11 mouse cellular contexts compared by ENCODE assay signal in genomic region chr14:60739155-60739554, GRCm38 (mm10). TPM values are rescaled to one million over a fixed set of nuclear protein-coding genes. Genes with fewer than 3 reads are reported as not detected.
DNase-seq lines count a peak whose midpoint lies in the region; ATAC-seq and TF ChIP-seq lines count a peak whose summit lies in the region.
"Had no signal": no experiment of that assay in that cellular context is flagged by ENCODE, and none has a peak within 500 bp of the region (broad histone marks: within the 10 kb centered on the region; RNA-seq: fewer than 3 reads in every experiment).

No protein-coding gene starts in this region.

- no peak for TF ChIP-seq CTCF in midbrain, postnatal 0 days (IDR thresholded peaks at IDR 0.05)

- H3K4me2 ChIP-seq in heart, embryonic 16.5 days (ENCODE audit: low read depth, low read length), result 0 out of 2 replicates have a peak overlapping the region, but pooled peaks have one; percentile 6
- no peak overlapping the region for H3K4me2 ChIP-seq in midbrain, postnatal 0 days (ENCODE audit: low read depth, low read length, poor library complexity, severe bottlenecking)
- H3K4me2 ChIP-seq in midbrain, embryonic 11.5 days, result no peak overlapping the region
- H3K4me2 ChIP-seq in embryonic facial prominence, embryonic 14.5 days (ENCODE audit: low read depth, low read length), result no peak overlapping the region
- H3K4me2 ChIP-seq in limb, embryonic 11.5 days (ENCODE audit: low read depth, severe bottlenecking), result no peak overlapping the region
- H3K4me2 ChIP-seq: kidney, embryonic 15.5 days had no signal

- peak overlapping the region; percentile 96 for H3K27ac ChIP-seq in heart, embryonic 16.5 days (ENCODE audit: low read length)
- H3K27ac ChIP-seq in midbrain, postnatal 0 days (ENCODE audit: low read depth, low read length), result no peak overlapping the region
- no peak overlapping the region for H3K27ac ChIP-seq in midbrain, embryonic 11.5 days (ENCODE audit: low read depth, low read length)
- H3K27ac ChIP-seq in embryonic facial prominence, embryonic 14.5 days (replicated peaks; ENCODE audit: low read depth, low read length), result peak overlapping the region; percentile 85; the same call in 1 of the 2 replicates
- 0 out of 2 replicates have a peak overlapping the region, but pooled peaks have one; percentile 38 for H3K27ac ChIP-seq in limb, embryonic 11.5 days (replicated peaks; ENCODE audit: low read depth, low read length)

- H3K27me3 ChIP-seq in heart, embryonic 16.5 days (ENCODE audit: control insufficient read depth, insufficient read depth, low read length), result no peaks in the 10 kb centered on the region
- no peaks in the 10 kb centered on the region for H3K27me3 ChIP-seq in midbrain, postnatal 0 days (ENCODE audit: insufficient read depth, low read length)
- H3K27me3 ChIP-seq in midbrain, embryonic 11.5 days (ENCODE audit: control insufficient read depth, insufficient read depth, low read length), result no peaks in the 10 kb centered on the region
- H3K27me3 ChIP-seq in embryonic facial prominence, embryonic 14.5 days (replicated peaks; ENCODE audit: control insufficient read depth, insufficient read depth, low read length), result no peaks in the 10 kb centered on the region
- no peaks in the 10 kb centered on the region for H3K27me3 ChIP-seq in limb, embryonic 11.5 days (ENCODE audit: control insufficient read depth, insufficient read depth, low read length)
- H3K27me3 ChIP-seq: kidney, embryonic 15.5 days had no signal

- H3K4me3 ChIP-seq in heart, embryonic 16.5 days (ENCODE audit: low read length), result no peak overlapping the region
- H3K4me3 ChIP-seq in midbrain, postnatal 0 days (ENCODE audit: low read depth, low read length), result no peak overlapping the region
- H3K4me3 ChIP-seq in midbrain, embryonic 11.5 days (ENCODE audit: low read depth, low read length), result no peak overlapping the region
- H3K4me3 ChIP-seq in embryonic facial prominence, embryonic 14.5 days (ENCODE audit: low read depth, low read length), result no peak overlapping the region
- H3K4me3 ChIP-seq in limb, embryonic 11.5 days (ENCODE audit: low read depth, low read length), result no peak overlapping the region
- H3K4me3 ChIP-seq: kidney, embryonic 15.5 days had no signal

- no peak for DNase-seq in heart, adult 9 months (ENCODE audit: low spot score in 2 of 2)
- DNase-seq in midbrain, postnatal 0 days (ENCODE audit: low spot score), result peak; percentile 47
- DNase-seq in midbrain, embryonic 11.5 days (ENCODE audit: low spot score, missing footprints), result no peak
- peak; percentile 45 for DNase-seq in embryonic facial prominence, embryonic 14.5 days (ENCODE audit: low spot score)
- DNase-seq in limb, embryonic 11.5 days (ENCODE audit: low spot score), result no peak
- no peak for DNase-seq in layer of hippocampus, adult 18-20 months (ENCODE audit: low spot score in 2 of 2)
- DNase-seq in B cell, adult 2 months, result no peak
- DNase-seq: adrenal gland, postnatal 36 days had no signal

- ATAC-seq in heart, embryonic 16.5 days (replicated peaks; ENCODE audit: extremely low read depth, insufficient read depth, low FRiP score), result no peak
- no peak for ATAC-seq in midbrain, postnatal 0 days (ENCODE audit: low FRiP score)
- ATAC-seq in midbrain, embryonic 11.5 days (ENCODE audit: low FRiP score), result no peak
- ATAC-seq in embryonic facial prominence, embryonic 14.5 days (ENCODE audit: low read depth), result no peak
- no peak for ATAC-seq in limb, embryonic 11.5 days (ENCODE audit: insufficient number of reproducible peaks, low FRiP score, low TSS enrichment, low read depth)

- H3K4me1 ChIP-seq in heart, embryonic 16.5 days (ENCODE audit: control insufficient read depth, insufficient read depth, low read length), result peaks cover 90% of the 10 kb centered on the region
- H3K4me1 ChIP-seq in midbrain, postnatal 0 days (ENCODE audit: insufficient read depth, low read length), result peaks cover 12% of the 10 kb centered on the region; the same call in 1 of the 2 replicates
- H3K4me1 ChIP-seq in midbrain, embryonic 11.5 days (ENCODE audit: control insufficient read depth, insufficient read depth, low read length), result peaks cover 30% of the 10 kb centered on the region
- H3K4me1 ChIP-seq in embryonic facial prominence, embryonic 14.5 days (ENCODE audit: control insufficient read depth, insufficient read depth, low read length), result peaks cover 33% of the 10 kb centered on the region
- peaks cover 23% of the 10 kb centered on the region for H3K4me1 ChIP-seq in limb, embryonic 11.5 days (ENCODE audit: control insufficient read depth, insufficient read depth, low read length)

- 10% methylated on average over 7 of the region's 9 CpGs for WGBS in heart, embryonic 16.5 days
- WGBS in midbrain, postnatal 0 days, result 7% methylated on average over 2 of the region's 9 CpGs
- 15% methylated on average over 7 of the region's 9 CpGs for WGBS in midbrain, embryonic 11.5 days
- 0% methylated on average over 2 of the region's 9 CpGs for WGBS in embryonic facial prominence, embryonic 14.5 days
- WGBS in limb, embryonic 11.5 days, result 5% methylated on average over 4 of the region's 9 CpGs

- H3K9ac ChIP-seq in heart, embryonic 16.5 days (ENCODE audit: low read length), result no peak overlapping the region; the same call in 1 of the 2 replicates
- H3K9ac ChIP-seq in midbrain, postnatal 0 days (replicated peaks; ENCODE audit: low read length, poor library complexity, severe bottlenecking), result no peak overlapping the region
- no peak overlapping the region for H3K9ac ChIP-seq in midbrain, embryonic 11.5 days (ENCODE audit: low read length)
- no peak overlapping the region for H3K9ac ChIP-seq in embryonic facial prominence, embryonic 14.5 days (ENCODE audit: low read depth, low read length)
- H3K9ac ChIP-seq in limb, embryonic 11.5 days (ENCODE audit: low read length), result no peak overlapping the region
- H3K9ac ChIP-seq: kidney, embryonic 15.5 days had no signal

- no peaks in the 10 kb centered on the region for H3K9me3 ChIP-seq in heart, embryonic 16.5 days (replicated peaks; ENCODE audit: control insufficient read depth, low read length)
- no peaks in the 10 kb centered on the region for H3K9me3 ChIP-seq in midbrain, postnatal 0 days (ENCODE audit: low read length)
- no peaks in the 10 kb centered on the region for H3K9me3 ChIP-seq in midbrain, embryonic 11.5 days (ENCODE audit: control insufficient read depth, low read length)
- H3K9me3 ChIP-seq in embryonic facial prominence, embryonic 14.5 days (ENCODE audit: control insufficient read depth, low read length), result no peaks in the 10 kb centered on the region
- no peaks in the 10 kb centered on the region for H3K9me3 ChIP-seq in limb, embryonic 11.5 days (ENCODE audit: control insufficient read depth, low read length)
- H3K9me3 ChIP-seq: kidney, embryonic 15.5 days had no signal

- no peaks in the 10 kb centered on the region for H3K36me3 ChIP-seq in heart, embryonic 16.5 days (ENCODE audit: control insufficient read depth, insufficient read depth)
- no peaks in the 10 kb centered on the region for H3K36me3 ChIP-seq in midbrain, postnatal 0 days (ENCODE audit: insufficient read depth, low read length)
- no peaks in the 10 kb centered on the region; the same call in 1 of the 2 replicates for H3K36me3 ChIP-seq in midbrain, embryonic 11.5 days (ENCODE audit: control insufficient read depth, insufficient read depth, low read length)
- H3K36me3 ChIP-seq in embryonic facial prominence, embryonic 14.5 days (ENCODE audit: control insufficient read depth, insufficient read depth, low read length), result no peaks in the 10 kb centered on the region
- H3K36me3 ChIP-seq in limb, embryonic 11.5 days (ENCODE audit: control insufficient read depth, insufficient read depth, low read length), result no peaks in the 10 kb centered on the region

RNA-seq across cellular contexts. Expression of gene C1qtnf9, which starts 28.8 kb away (rescaled TPM):
- polyA plus RNA-seq in heart, embryonic 16.5 days (2015; fragmentation: Nextera tagmentation; extraction: Ambion mirVana), result 3.7 and 4.0 TPM in 2 replicates
- 0.11 and 0.28 TPM in 2 replicates for total RNA-seq in midbrain, postnatal 0 days (2014; rRNA removed)
- 0.10 TPM in 1 of 2 replicates, not detected in the other for polyA plus RNA-seq in midbrain, postnatal 0 days (2015; fragmentation: Nextera tagmentation; extraction: Ambion mirVana)
- polyA plus RNA-seq in midbrain, embryonic 11.5 days (2014; fragmentation: Nextera tagmentation; extraction: Ambion mirVana), result not detected in 2 replicates
- polyA plus RNA-seq in embryonic facial prominence, embryonic 14.5 days (2014; fragmentation: Nextera tagmentation; extraction: Ambion mirVana), result 0.97 and 1.3 TPM in 2 replicates
- 0.15 TPM in 1 of 2 replicates, not detected in the other for polyA plus RNA-seq in limb, embryonic 11.5 days (2014; fragmentation: Nextera tagmentation; extraction: Ambion mirVana)
- under 1 TPM; 0.28 to 0.37 TPM for total RNA-seq in layer of hippocampus, adult 18-20 months (2021)
- total RNA-seq: granulocyte monocyte progenitor cell, adult 5-6 weeks had no signal

RNA-seq across cellular contexts. Expression of gene Mipep, which starts 45.2 kb away (rescaled TPM):
- polyA plus RNA-seq in heart, embryonic 16.5 days (2015; fragmentation: Nextera tagmentation; extraction: Ambion mirVana), result 32.6 and 33.2 TPM in 2 replicates
- 23.6 and 32.1 TPM in 2 replicates for total RNA-seq in midbrain, postnatal 0 days (2014; rRNA removed)
- 16.7 and 17.1 TPM in 2 replicates for polyA plus RNA-seq in midbrain, postnatal 0 days (2015; fragmentation: Nextera tagmentation; extraction: Ambion mirVana)
- polyA plus RNA-seq in midbrain, embryonic 11.5 days (2014; fragmentation: Nextera tagmentation; extraction: Ambion mirVana), result 26.6 and 26.7 TPM in 2 replicates
- 22.6 and 23.5 TPM in 2 replicates for polyA plus RNA-seq in embryonic facial prominence, embryonic 14.5 days (2014; fragmentation: Nextera tagmentation; extraction: Ambion mirVana)
- 25.6 and 25.8 TPM in 2 replicates for polyA plus RNA-seq in limb, embryonic 11.5 days (2014; fragmentation: Nextera tagmentation; extraction: Ambion mirVana)
- 10 to 100 TPM; 30.2 to 31.3 TPM for total RNA-seq in layer of hippocampus, adult 18-20 months (2021)

Comparison
In these comparisons a context has a peak if more than half of its experiments do, and no peak if none do; other contexts are left out.
1. DNase-seq: peak in midbrain, postnatal 0 days (single experiment) and embryonic facial prominence, embryonic 14.5 days (single experiment); none in heart, adult 9 months (0 of 2), midbrain, embryonic 11.5 days (single experiment), limb, embryonic 11.5 days (single experiment), layer of hippocampus, adult 18-20 months (0 of 2) and B cell, adult 2 months (0 of 2).
2. H3K27ac ChIP-seq: peak in heart, embryonic 16.5 days (single experiment), embryonic facial prominence, embryonic 14.5 days (single experiment) and limb, embryonic 11.5 days (single experiment); none in midbrain, postnatal 0 days (single experiment) and midbrain, embryonic 11.5 days (single experiment).